ENCODE assay signal across 14 mouse cellular contexts in the genomic region with DNA sequence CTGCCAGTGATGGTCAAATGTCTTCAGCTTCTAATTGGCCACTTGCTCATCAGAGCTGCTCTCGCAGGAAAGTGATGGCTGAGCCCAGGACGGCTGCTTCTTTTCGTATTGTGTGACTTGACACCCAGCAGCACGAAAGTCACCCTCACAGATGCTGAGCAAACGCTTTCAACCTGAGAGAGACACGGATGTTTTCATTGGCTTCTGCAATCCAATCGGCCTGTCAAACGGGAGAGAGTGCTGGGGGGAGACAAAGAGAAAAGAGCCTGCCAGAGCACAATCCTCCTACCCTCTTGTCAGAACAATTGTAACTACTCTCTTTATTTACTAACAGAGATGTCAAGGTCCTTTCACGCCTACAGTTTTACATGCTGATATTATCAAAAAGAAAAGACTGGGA.
"Had no signal": no experiment of that assay in that cellular context is flagged by ENCODE, and none has a peak within 500 bp of the region (broad histone marks: within the 10 kb centered on the region; RNA-seq: fewer than 3 reads in every experiment).

No protein-coding gene starts in this region.

- H3K4me2 ChIP-seq: liver, embryonic 11.5 days; liver, embryonic 15.5 days; neural tube, embryonic 15.5 days had no signal

- H3K36me3 ChIP-seq: limb, embryonic 10.5 days; liver, embryonic 15.5 days; neural tube, embryonic 15.5 days had no signal

- H3K27ac ChIP-seq: left cerebral cortex, adult 2 months; limb, embryonic 10.5 days; liver, embryonic 15.5 days; neural tube, embryonic 15.5 days had no signal

- H3K4me3 ChIP-seq: left cerebral cortex, adult 2 months; limb, embryonic 10.5 days; liver, embryonic 15.5 days; myocyte; neural tube, embryonic 15.5 days had no signal

- H3K9ac ChIP-seq: liver, embryonic 15.5 days; neural tube, embryonic 15.5 days had no signal

- ATAC-seq: lung, postnatal 0 days had no signal

- H3K9me3 ChIP-seq: limb, embryonic 10.5 days; liver, embryonic 15.5 days; neural tube, embryonic 15.5 days had no signal

- DNase-seq: kidney, adult 18-20 months; kidney, postnatal 14 days; lung, adult 2 months; lung, postnatal 36 days; right cerebral cortex, adult 18-20 months; right cerebral cortex, postnatal 25 days; thymus, postnatal 4 days had no signal

- H3K27me3 ChIP-seq: liver, embryonic 15.5 days; neural tube, embryonic 15.5 days had no signal

- H3K4me1 ChIP-seq: limb, embryonic 10.5 days; liver, embryonic 15.5 days; neural tube, embryonic 15.5 days had no signal
